Mouse (Mus musculus) lung, adult 2 months (tissue): ENCODE results near the gene Mkrn3.

ENCODE experiments used
- CTCF ChIP-seq: fragments of 200-500 bp; IDR thresholded peaks from 2 replicates; pipeline ENCODE4 v1.5.1; 2011; ENCODE audit warnings: mild to moderate bottlenecking, low read length, control low read depth; ENCODE audit not compliant: insufficient read depth
- POLR2A ChIP-seq: fragments of 200-500 bp; IDR thresholded peaks from 2 replicates; pipeline ENCODE4 v1.6.1; 2011; ENCODE audit warnings: low read depth, mild to moderate bottlenecking, control low read depth, low read length, borderline replicate concordance; ENCODE audit errors: extremely low read depth

DNA sequence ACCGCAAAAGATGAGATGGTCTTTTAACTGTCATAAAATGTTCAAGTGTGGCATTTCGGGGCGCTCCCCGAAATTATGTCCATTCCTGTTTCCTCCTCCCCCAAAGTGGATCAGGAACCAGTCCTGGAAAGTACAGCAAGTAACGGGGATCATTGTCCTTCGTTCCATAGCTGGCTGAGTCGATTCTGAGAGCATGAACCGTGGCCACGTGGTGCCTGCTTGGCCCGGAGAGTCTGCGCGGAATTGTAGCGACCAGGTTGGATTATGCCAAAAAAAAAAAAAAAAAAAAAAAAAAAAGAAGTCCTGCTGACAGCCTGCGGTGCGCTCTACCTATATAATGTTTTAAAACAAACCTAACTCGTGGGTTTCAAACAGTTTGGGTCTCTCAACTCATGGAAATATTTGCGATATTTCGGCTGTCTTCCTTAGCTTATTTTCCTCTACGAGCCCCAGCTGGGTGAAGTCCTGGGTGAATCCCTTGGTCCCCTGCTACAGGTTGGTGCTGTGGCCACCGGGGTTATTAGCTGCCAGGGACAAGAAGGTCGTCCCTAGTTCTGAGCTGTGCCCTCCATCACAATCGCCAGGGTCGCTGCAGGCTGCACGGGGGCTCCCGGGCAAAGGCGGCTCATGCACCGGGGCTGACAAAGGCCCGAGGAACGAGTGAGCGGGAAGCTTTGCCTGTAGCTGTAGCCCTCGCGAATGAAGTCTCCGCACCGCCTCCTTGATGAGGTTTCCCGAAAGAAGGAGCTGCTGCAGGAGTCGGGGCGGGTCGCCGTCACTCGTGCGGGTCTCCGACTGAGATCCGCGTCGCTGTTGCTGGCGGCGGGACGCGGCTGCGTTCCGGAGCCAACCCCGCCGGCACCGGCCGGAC, 43.3 kb upstream of the Mkrn3 start:
- TF ChIP-seq CTCF (no peak), POLR2A (no peak)
